Mouse (Mus musculus): Measurements from ENCODE around the gene Glb1. TPM values are rescaled to one million over a fixed set of nuclear protein-coding genes. Genes with fewer than 3 reads are reported as not detected.
A peak's percentile ranks its signal among the peaks of the same experiment; 100 is the strongest.

The Glb1 gene
- polyA plus RNA-seq, 1 experiment from 2014 or later, result 76.0 TPM

DNA sequence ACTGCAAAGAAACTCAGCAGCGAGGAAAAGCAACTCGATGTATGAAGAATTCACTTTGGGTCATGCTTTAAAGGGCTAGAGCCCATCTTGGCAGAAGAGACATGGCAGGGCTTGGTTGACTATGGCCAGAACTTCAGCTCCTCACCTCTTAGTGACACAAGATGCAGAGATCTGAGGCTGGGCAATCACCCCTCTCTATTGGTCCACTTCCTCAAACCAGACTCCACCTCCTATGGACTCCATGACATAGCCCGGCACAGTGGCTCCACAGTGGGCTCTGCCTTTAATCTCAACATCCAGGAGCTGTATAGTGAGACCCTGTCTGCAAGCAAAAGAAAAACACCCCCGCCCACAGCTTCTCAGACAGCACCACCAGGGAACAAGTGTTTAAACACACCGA lies 83.9 kb downstream of the Glb1 start:
- no peaks in the 10 kb centered on the region for H3K9me3 ChIP-seq (ENCODE audit: control insufficient read depth, low read length)
- ATAC-seq (replicated peaks; ENCODE audit: low FRiP score, low TSS enrichment, low read depth), result no peak
- DNase-seq (ENCODE audit: low spot score), result no peak
- 73% methylated on average over 5 of the region's 5 CpGs for WGBS
- no peak overlapping the region for H3K4me3 ChIP-seq (ENCODE audit: low read depth, low read length)
- no peak overlapping the region for H3K9ac ChIP-seq (ENCODE audit: low read length)
- H3K4me1 ChIP-seq (replicated peaks; ENCODE audit: control insufficient read depth, insufficient read depth, low read length), result no peaks in the 10 kb centered on the region
- H3K27me3 ChIP-seq (replicated peaks; ENCODE audit: control insufficient read depth, insufficient read depth, low read length), result no peaks in the 10 kb centered on the region
- H3K27ac ChIP-seq (ENCODE audit: low read depth), result no peak overlapping the region
- no peak overlapping the region for H3K4me2 ChIP-seq (ENCODE audit: low read length)
- no peaks in the 10 kb centered on the region for H3K36me3 ChIP-seq (ENCODE audit: control insufficient read depth, insufficient read depth, low read length)

DNA sequence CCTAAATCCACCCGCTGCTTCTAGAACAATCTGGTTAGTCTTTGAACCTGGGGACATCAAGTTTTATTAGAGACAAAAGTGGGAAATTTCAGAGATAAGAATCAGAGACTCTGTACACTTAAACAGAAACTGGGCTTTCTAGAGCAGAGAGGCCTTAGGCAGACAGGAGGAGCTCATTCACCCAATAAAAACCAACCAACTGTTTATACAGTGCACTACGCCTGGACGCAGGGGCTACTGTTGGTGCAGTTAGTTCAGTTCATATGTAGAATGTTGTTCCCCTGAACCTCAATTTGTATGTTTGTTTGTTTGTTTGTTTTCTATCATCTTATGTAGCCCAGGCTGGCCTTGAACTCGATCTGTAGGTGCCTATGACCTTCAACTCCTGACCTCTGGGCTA lies 85.9 kb downstream of the Glb1 start:
- Histone ChIP-seq H3K9me3 (ENCODE audit: control insufficient read depth, low read length) (no peaks in the 10 kb centered on the region), H3K4me2 (ENCODE audit: low read length) (no peak overlapping the region), H3K9ac (ENCODE audit: low read length) (no peak overlapping the region), H3K27ac (ENCODE audit: low read depth) (no peak overlapping the region), H3K36me3 (ENCODE audit: control insufficient read depth, insufficient read depth, low read length) (no peaks in the 10 kb centered on the region), H3K4me3 (ENCODE audit: low read depth, low read length) (no peak overlapping the region), H3K4me1 (replicated peaks; ENCODE audit: control insufficient read depth, insufficient read depth, low read length) (no peaks in the 10 kb centered on the region), H3K27me3 (replicated peaks; ENCODE audit: control insufficient read depth, insufficient read depth, low read length) (no peaks in the 10 kb centered on the region)
- ATAC-seq (replicated peaks; ENCODE audit: low FRiP score, low TSS enrichment, low read depth) (no peak), DNase-seq (ENCODE audit: low spot score) (no peak)
- 57% methylated on average over 4 of the region's 4 CpGs for WGBS

DNA sequence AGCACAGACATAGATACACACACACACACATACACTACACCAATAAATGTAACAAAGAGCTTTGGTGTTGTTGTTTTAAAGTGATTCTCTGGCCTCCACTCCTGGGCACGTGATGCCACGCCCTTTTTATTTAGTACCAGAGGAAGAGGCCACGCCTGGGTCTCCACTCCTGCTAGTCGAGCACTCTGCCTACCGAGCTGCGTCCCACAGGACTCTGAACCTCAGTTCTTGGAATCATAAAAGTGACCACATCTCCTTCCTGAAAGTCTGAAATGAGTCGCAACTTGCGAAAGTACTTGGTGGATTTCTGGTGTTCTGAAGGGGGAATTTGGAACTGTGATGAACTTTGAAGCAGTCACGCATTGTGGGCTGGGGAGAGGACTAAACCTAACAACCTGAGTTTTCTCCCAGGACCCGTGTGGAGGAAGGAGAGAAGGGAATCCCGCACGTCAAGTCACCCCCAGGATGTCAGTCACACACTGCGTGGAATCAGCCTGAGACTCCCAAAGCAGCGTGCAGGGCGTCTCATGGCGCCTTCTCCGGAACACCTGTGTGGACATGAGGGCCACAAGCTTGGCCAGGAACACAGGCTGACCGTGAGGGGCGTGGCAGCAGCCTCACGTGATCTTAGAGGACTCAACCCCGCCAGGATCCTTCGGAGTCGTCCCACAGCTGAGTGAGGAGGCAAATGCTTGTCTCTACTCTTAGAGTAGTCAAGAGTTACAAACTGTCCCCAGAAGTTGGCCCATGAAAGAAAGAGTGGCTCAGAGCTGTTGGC lies 86.8 kb downstream of the Glb1 start:
- Histone ChIP-seq H3K4me1 (replicated peaks; ENCODE audit: control insufficient read depth, insufficient read depth, low read length) (no peaks in the 10 kb centered on the region), H3K27ac (ENCODE audit: low read depth) (0 out of 2 replicates have a peak overlapping the region, but pooled peaks have one; percentile 7), H3K4me3 (ENCODE audit: low read depth, low read length) (no peak overlapping the region), H3K9ac (ENCODE audit: low read length) (no peak overlapping the region), H3K27me3 (replicated peaks; ENCODE audit: control insufficient read depth, insufficient read depth, low read length) (no peaks in the 10 kb centered on the region), H3K4me2 (ENCODE audit: low read length) (no peak overlapping the region), H3K36me3 (ENCODE audit: control insufficient read depth, insufficient read depth, low read length) (no peaks in the 10 kb centered on the region), H3K9me3 (ENCODE audit: control insufficient read depth, low read length) (no peaks in the 10 kb centered on the region)
- no peak for DNase-seq (ENCODE audit: low spot score)
- 77% methylated on average over 23 of the region's 23 CpGs for WGBS
- ATAC-seq (replicated peaks; ENCODE audit: low FRiP score, low TSS enrichment, low read depth), result peak; percentile 79

DNA sequence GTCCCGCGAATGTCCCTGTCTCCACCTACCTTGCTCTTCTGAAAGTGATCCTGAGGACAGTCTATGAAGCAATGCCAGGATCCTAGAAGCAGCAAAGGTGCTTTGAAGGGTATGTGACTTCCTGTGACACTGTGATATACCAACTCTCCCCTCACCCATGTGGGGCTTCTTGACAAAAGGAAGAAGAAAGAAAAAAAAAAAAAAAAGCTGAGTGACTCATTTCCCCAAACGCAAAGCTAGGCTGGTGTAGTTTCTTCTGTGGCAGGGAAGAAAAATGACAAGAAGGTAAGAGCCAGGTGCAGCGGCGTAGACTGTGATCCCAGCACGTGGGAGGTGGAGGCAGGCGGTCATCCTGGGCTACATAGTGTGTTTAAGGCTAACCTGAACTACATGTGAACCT lies 95.6 kb downstream of the Glb1 start:
- Histone ChIP-seq H3K4me1 (replicated peaks; ENCODE audit: control insufficient read depth, insufficient read depth, low read length) (no peaks in the 10 kb centered on the region), H3K4me2 (ENCODE audit: low read length) (no peak overlapping the region), H3K27ac (ENCODE audit: low read depth) (no peak overlapping the region), H3K36me3 (ENCODE audit: control insufficient read depth, insufficient read depth, low read length) (no peaks in the 10 kb centered on the region), H3K9me3 (ENCODE audit: control insufficient read depth, low read length) (no peaks in the 10 kb centered on the region), H3K4me3 (ENCODE audit: low read depth, low read length) (no peak overlapping the region), H3K27me3 (replicated peaks; ENCODE audit: control insufficient read depth, insufficient read depth, low read length) (no peaks in the 10 kb centered on the region), H3K9ac (ENCODE audit: low read length) (no peak overlapping the region)
- ATAC-seq (replicated peaks; ENCODE audit: low FRiP score, low TSS enrichment, low read depth), result no peak
- 79% methylated on average over 7 of the region's 7 CpGs for WGBS
- no peak for DNase-seq (ENCODE audit: low spot score)

DNA sequence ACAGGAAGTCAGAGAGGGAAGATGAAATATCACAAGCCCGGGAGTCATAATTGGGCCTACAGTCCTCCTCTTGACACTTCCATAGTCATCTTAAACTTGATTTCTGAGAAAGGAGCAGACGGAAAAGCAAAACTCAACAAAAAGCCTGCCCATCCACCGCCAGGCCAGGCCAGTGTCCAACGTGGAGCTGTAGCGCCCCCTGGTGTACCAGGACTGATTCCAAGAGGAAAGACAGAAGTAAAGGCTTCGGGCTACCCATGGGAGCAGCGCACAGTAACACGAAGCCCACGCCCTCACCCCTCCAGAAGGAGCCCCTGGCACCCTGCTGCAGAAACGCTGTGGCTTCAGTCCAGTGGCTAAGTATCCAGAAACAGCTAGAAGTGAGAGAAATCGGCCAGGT lies 97.3 kb downstream of the Glb1 start:
- ATAC-seq (replicated peaks; ENCODE audit: low FRiP score, low TSS enrichment, low read depth) (peak; percentile 15; the same call in 1 of the 2 replicates), DNase-seq (ENCODE audit: low spot score) (peak; percentile 99)
- H3K4me3 ChIP-seq (ENCODE audit: low read depth, low read length), result no peak overlapping the region
- no peaks in the 10 kb centered on the region for H3K27me3 ChIP-seq (replicated peaks; ENCODE audit: control insufficient read depth, insufficient read depth, low read length)
- 6% methylated on average over 11 of the region's 11 CpGs for WGBS
- no peaks in the 10 kb centered on the region for H3K36me3 ChIP-seq (ENCODE audit: control insufficient read depth, insufficient read depth, low read length)
- no peaks in the 10 kb centered on the region for H3K9me3 ChIP-seq (ENCODE audit: control insufficient read depth, low read length)
- H3K4me1 ChIP-seq (replicated peaks; ENCODE audit: control insufficient read depth, insufficient read depth, low read length), result no peaks in the 10 kb centered on the region
- H3K4me2 ChIP-seq (ENCODE audit: low read length), result no peak overlapping the region
- H3K9ac ChIP-seq (ENCODE audit: low read length), result no peak overlapping the region
- no peak overlapping the region for H3K27ac ChIP-seq (ENCODE audit: low read depth)

DNA sequence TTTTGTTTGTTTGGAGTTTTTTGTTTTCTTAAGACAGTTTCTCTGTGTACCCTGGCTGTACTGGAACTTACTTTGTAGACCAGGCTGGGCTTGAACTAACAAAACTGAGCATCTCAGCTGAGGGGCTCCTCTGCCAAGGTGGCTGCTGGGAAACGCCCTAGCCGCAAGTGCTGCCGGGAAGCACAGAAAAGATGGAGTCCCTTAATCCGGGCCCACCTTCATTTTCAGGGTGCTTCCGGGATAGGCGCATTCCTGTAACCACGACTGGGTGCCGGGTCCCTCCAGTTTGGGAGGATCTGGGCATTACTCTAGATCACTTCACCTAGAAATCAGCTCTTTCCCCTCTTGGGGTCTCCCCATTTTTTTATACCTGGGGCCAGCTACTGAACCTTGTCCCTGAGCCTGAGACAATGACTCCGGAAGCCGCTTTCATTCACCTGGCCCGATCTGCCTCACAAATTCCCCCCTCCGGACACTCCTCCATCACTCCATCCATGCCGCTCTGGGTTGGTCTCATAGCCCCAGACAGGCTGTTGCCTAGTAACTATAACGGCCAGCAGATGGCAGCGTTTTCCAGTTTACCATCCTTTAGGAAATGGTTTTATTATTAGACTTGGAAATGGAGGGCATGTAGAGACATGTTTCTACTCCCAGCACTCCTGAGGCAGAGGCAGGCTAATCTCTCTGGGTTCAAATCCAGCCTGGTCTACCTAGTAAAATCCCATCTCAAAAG lies 99.1 kb downstream of the Glb1 start:
- H3K9ac ChIP-seq (ENCODE audit: low read length), result no peak overlapping the region
- 19% methylated on average over 15 of the region's 15 CpGs for WGBS
- H3K4me1 ChIP-seq (replicated peaks; ENCODE audit: control insufficient read depth, insufficient read depth, low read length), result no peaks in the 10 kb centered on the region

DNA sequence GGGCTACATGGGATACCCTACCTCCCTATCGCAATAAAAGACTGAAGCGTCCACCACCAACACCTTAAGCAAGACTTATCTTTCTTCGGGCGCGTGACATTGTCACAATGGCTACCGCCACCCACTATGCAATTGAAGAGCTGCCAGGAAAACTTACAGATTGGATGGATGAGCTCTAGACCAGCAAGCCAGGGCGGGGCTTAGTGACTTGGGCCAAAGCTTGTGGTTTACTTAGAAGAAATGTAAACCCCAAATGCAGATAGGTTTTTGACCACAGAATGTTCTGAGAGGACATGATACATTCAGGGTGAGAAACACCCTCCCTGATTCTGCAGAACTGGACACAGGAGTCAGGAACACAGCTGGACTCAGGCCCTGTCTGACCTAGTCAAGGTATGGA lies 100.2 kb downstream of the Glb1 start:
- DNase-seq (ENCODE audit: low spot score), result no peak
- H3K36me3 ChIP-seq (ENCODE audit: control insufficient read depth, insufficient read depth, low read length), result no peaks in the 10 kb centered on the region
- 92% methylated on average over 7 of the region's 7 CpGs for WGBS
- no peaks in the 10 kb centered on the region for H3K27me3 ChIP-seq (replicated peaks; ENCODE audit: control insufficient read depth, insufficient read depth, low read length)
- no peaks in the 10 kb centered on the region for H3K4me1 ChIP-seq (replicated peaks; ENCODE audit: control insufficient read depth, insufficient read depth, low read length)
- no peak for ATAC-seq (replicated peaks; ENCODE audit: low FRiP score, low TSS enrichment, low read depth)
- no peak overlapping the region for H3K9ac ChIP-seq (ENCODE audit: low read length)
- no peaks in the 10 kb centered on the region for H3K9me3 ChIP-seq (ENCODE audit: control insufficient read depth, low read length)
- H3K4me3 ChIP-seq (ENCODE audit: low read depth, low read length), result no peak overlapping the region
- no peak overlapping the region for H3K27ac ChIP-seq (ENCODE audit: low read depth)
- no peak overlapping the region for H3K4me2 ChIP-seq (ENCODE audit: low read length)

More for the DNA sequence above, 99.1 kb downstream of the Glb1 start:
- peak; percentile 75 for DNase-seq (ENCODE audit: low spot score)
- peak; percentile 33; the same call in 1 of the 2 replicates for ATAC-seq (replicated peaks; ENCODE audit: low FRiP score, low TSS enrichment, low read depth)
- Histone ChIP-seq H3K9me3 (ENCODE audit: control insufficient read depth, low read length) (no peaks in the 10 kb centered on the region), H3K27ac (ENCODE audit: low read depth) (no peak overlapping the region), H3K36me3 (ENCODE audit: control insufficient read depth, insufficient read depth, low read length) (no peaks in the 10 kb centered on the region), H3K4me3 (ENCODE audit: low read depth, low read length) (no peak overlapping the region), H3K4me2 (ENCODE audit: low read length) (no peak overlapping the region), H3K27me3 (replicated peaks; ENCODE audit: control insufficient read depth, insufficient read depth, low read length) (no peaks in the 10 kb centered on the region)

DNA sequence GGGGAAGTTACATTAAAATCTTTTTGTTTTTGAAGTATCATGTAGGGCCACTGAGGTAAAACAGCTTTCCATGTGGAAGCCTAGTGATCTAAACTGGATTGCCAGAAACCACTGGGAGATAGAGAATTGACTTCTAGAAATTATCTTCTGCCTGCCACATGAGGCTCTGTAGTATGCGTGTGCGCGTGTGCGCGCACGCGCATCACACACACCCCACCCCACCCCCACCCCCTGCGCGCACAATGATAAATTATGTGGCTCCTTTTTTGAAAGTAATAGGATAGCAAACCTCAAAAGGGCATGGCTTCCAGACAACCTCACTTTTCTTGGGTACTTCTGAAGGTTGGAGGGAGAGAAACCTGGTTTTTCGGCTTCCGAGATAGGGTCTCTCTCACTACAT lies 101.0 kb downstream of the Glb1 start:
- Histone ChIP-seq H3K36me3 (ENCODE audit: control insufficient read depth, insufficient read depth, low read length) (no peaks in the 10 kb centered on the region), H3K9ac (ENCODE audit: low read length) (no peak overlapping the region), H3K4me1 (replicated peaks; ENCODE audit: control insufficient read depth, insufficient read depth, low read length) (no peaks in the 10 kb centered on the region), H3K9me3 (ENCODE audit: control insufficient read depth, low read length) (no peaks in the 10 kb centered on the region), H3K27me3 (replicated peaks; ENCODE audit: control insufficient read depth, insufficient read depth, low read length) (no peaks in the 10 kb centered on the region), H3K4me3 (ENCODE audit: low read depth, low read length) (no peak overlapping the region), H3K4me2 (ENCODE audit: low read length) (no peak overlapping the region), H3K27ac (ENCODE audit: low read depth) (no peak overlapping the region)
- 96% methylated on average over 11 of the region's 11 CpGs for WGBS
- no peak for ATAC-seq (replicated peaks; ENCODE audit: low FRiP score, low TSS enrichment, low read depth)
- DNase-seq (ENCODE audit: low spot score), result no peak
